Mouse (Mus musculus) central nervous system, embryonic 11.5 days (tissue): Measurements from ENCODE around the gene Pds5b. TPM values are rescaled to one million over a fixed set of nuclear protein-coding genes. Genes with fewer than 3 reads are reported as not detected.

Source experiments
- polyA plus RNA-seq: library from polyadenylated mRNA; depleted of rRNA; stranded (reverse); fragments of >200 nt; gene quantifications from 2 replicates; pipeline ENCODE4 v1.2.3, GENCODE M21; 2012; rRNA removed

Gene Pds5b
- polyA plus RNA-seq, result 36.7 and 45.2 TPM in 2 replicates

DNA sequence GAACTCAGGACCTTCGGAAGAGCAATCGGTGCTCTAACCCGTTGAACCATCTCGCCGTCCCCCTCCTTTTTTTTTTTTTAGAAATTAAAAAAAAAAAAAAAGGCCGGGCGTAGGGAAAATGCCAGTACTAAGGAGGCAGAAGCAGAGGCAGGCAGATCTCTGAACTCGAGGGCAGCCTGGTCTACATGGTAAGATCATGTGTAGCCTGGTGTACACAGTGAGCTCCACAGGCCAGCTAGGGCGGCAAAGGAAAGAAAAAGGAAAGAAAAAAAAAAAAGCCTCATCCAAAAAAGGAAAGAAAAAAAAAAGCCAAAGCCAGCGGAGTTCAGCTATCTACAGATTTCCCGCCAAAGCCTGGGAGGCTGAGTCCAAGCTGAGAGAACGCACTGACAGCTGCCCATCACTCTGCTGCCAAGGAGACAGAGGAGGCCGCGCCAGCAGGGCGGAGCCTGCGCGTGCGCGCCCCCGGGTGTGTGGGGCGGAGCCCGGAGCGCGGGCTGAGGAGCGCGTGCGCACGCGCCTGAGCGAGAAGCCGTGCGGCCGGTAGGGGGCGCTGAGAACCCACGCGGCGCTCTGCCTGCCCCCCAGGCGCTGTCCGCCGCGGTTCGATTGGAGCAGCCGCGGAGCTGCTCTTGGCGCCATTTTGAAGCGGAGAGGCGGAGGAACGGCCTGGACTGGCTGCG is at the start of gene Pds5b:
Gene Pds5b (plus strand): TSS at position 587 of the 683 bp plus-strand sequence.

DNA sequence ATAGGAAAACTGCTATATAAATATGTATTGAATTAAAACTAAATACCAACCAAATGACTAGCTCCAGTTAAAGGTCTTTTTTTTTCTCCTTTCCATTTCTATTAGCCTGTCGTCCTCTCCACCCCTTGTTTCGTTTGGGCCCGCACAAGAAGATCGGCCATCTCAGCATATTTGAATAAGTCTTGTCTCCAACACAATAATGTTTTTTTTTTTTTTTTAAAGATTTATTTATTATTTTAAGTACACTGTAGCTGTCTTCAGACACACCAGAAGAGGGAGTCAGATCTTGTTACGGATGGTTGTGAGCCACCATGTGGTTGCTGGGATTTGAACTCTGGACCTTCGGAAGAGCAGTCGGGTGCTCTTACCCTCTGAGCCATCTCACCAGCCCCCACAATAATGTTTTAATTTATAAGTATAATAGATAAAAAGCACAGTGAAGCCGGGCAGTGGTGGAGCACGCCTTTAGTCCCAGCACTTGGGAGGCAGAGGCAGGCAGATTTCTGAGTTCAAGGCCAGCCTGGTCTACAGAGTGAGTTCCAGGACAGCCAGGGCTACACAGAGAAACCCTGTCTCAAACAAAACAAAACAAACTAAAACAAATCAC is 7.3 kb upstream of the Pds5b start, which contains the start of gene N4bp2l2:
Gene N4bp2l2 (minus strand): TSS at position 51 of the 607 bp plus-strand sequence.

Other genes with a start within 250 kb of the Pds5b start
- gene Zar1l, start 155.6 kb upstream of the Pds5b start, polyA plus RNA-seq, result not detected in 2 replicates
- 45.0 and 45.5 TPM in 2 replicates for gene Brca2, start 151.1 kb upstream of the Pds5b start, polyA plus RNA-seq
- 4.5 and 6.5 TPM in 2 replicates for gene N4bp2l1, start 76.6 kb upstream of the Pds5b start, polyA plus RNA-seq
- 43.7 and 54.5 TPM in 2 replicates for gene N4bp2l2, start 7.6 kb upstream of the Pds5b start, polyA plus RNA-seq